Mouse (Mus musculus) spleen, adult 2 months (tissue): ENCODE data around the gene Metap1.

Experiments used
- CTCF ChIP-seq: fragments of 200-500 bp; IDR thresholded peaks from 2 replicates; pipeline ENCODE4 v1.5.1; 2011; ENCODE audit warnings: mild to moderate bottlenecking, inconsistent platforms; ENCODE audit not compliant: insufficient read depth, insufficient read length, insufficient replicate concordance; ENCODE audit errors: extremely low read depth
- POLR2A ChIP-seq: fragments of 200-500 bp; IDR thresholded peaks from 2 replicates; pipeline ENCODE4 v1.6.1; 2011; ENCODE audit warnings: low read depth, low read length, inconsistent platforms

DNA sequence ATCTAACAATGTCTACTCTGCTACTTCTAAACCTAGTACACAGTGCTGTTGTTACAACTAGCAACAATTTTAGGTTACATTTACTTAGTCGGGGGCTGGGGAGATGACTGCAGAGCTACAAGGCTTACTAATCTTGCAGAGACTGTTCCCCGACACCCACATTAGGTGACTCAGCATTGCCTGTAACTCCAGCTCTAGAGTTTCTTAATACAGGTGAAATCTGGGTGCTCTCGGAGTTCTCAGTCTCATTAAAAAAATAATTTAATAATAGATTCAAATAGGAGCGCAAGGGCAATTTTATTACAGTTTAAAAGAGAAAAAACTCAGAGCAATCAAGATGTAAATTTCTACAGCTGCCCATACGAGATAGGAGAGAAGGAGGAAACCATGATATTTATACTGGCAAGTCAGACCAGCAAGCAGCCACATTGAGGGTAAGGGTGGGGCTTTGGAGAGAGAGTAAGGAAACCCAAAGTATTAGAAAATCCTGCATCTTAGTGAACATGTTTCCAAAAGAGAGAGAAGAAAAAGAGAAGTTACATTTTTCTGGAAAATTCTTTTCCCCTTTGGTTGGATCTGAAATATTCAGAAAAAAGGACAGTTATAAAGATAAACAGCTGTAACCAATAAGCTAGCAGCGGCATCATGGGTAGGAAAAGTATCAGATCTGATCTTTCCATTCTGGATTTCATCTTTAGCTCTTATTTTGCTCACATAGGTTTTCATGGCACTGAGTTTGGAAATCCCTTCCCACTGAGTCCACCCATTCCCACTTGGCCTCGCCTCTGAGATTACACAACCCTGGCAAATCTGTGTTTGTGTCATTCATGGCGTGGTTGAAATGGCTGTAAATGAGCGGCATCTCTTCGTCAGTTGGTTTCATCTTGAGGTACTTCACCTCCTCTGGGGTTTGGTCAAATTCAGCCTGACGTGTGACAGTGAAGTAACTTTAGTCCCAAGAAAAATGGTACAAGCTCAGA is 6.1 kb upstream of the Metap1 start:
- TF ChIP-seq CTCF, result no peak
- TF ChIP-seq POLR2A, result no peak
